Mouse (Mus musculus) heart, embryonic 14.5 days (tissue): ENCODE data around the gene Kif7. TPM values are rescaled to one million over a fixed set of nuclear protein-coding genes. Genes with fewer than 3 reads are reported as not detected.
A peak's percentile ranks its signal among the peaks of the same experiment; 100 is the strongest.

ENCODE experiments used
- ATAC-seq: fragments of 200-750 bp; cut with Nextera tagmentation; 2 replicates; pipeline ENCODE4 v1.8.0; 2017; ENCODE audit warnings: low read depth, moderate TSS enrichment; ENCODE audit not compliant: insufficient number of reproducible peaks, insufficient read depth, low FRiP score
- H3K27ac ChIP-seq, 2 experiments: fragments of 200-500 bp in 1 of 2; fragments of 300-500 bp in 1 of 2; sonication (generic) in 1 of 2; replicated peaks in 1 of 2; 2 replicates each; pipeline ENCODE4 v1.5.1; 2012 to 2014; ENCODE audit warnings: low read depth in 2 of 2, low read length in 2 of 2, control low read depth in 1 of 2, mild to moderate bottlenecking in 1 of 2, mixed read lengths in 1 of 2; ENCODE audit not compliant: control insufficient read depth in 1 of 2, insufficient read depth in 1 of 2
- H3K27me3 ChIP-seq: fragments of 300-500 bp; sonication (generic); 2 replicates; pipeline ENCODE4 v1.6.1; 2014; ENCODE audit warnings: mild to moderate bottlenecking, low read length, control low read depth; ENCODE audit not compliant: control insufficient read depth, insufficient read depth
- H3K36me3 ChIP-seq: fragments of 300-500 bp; sonication (generic); 2 replicates; pipeline ENCODE4 v1.6.1; 2014; ENCODE audit warnings: mild to moderate bottlenecking, control low read depth, low read length, mixed read lengths; ENCODE audit not compliant: control insufficient read depth, insufficient read depth
- H3K4me1 ChIP-seq, 2 experiments: fragments of 200-500 bp in 1 of 2; fragments of 300-500 bp in 1 of 2; sonication (generic) in 1 of 2; 2 replicates each; pipeline ENCODE4 v1.6.1; 2012 to 2014; ENCODE audit warnings: low read length in 2 of 2, control low read depth in 1 of 2, mixed read lengths in 1 of 2; ENCODE audit not compliant: control insufficient read depth in 2 of 2, insufficient read depth in 2 of 2
- H3K4me2 ChIP-seq: fragments of 300-500 bp; sonication (generic); 2 replicates; pipeline ENCODE4 v1.6.1; 2014; ENCODE audit warnings: mild to moderate bottlenecking, low read length
- H3K4me3 ChIP-seq, 2 experiments: fragments of 200-500 bp in 1 of 2; fragments of 300-500 bp in 1 of 2; sonication (generic) in 1 of 2; 2 replicates each; pipeline ENCODE4 v1.5.1; 2012 to 2014; ENCODE audit warnings: low read length in 2 of 2, mild to moderate bottlenecking in 2 of 2, control low read depth in 1 of 2, low read depth in 1 of 2, moderate library complexity in 1 of 2; ENCODE audit not compliant: control insufficient read depth in 1 of 2, insufficient read depth in 1 of 2
- H3K9ac ChIP-seq: fragments of 300-500 bp; sonication (generic); 2 replicates; pipeline ENCODE4 v1.6.1; 2014; ENCODE audit warnings: mild to moderate bottlenecking, low read length
- H3K9me3 ChIP-seq: fragments of 300-500 bp; sonication (generic); 2 replicates; pipeline ENCODE4 v1.6.1; 2016; ENCODE audit warnings: low read length, control low read depth; ENCODE audit not compliant: control insufficient read depth
- WGBS: fragments of 180-500 bp; shearing (Covaris S2); extraction: QIAGEN DNeasy Blood & Tissue Kit; methylation state at CpG from one replicate; pipeline ENCODE4 v1.1.7; 2014; 5-methylcytosine and 5-hydroxymethylcytosine counted together
- polyA plus RNA-seq: library from polyadenylated mRNA; unstranded; fragments of >200 nt; fragmentation: Nextera tagmentation; extraction: Ambion mirVana; gene quantifications from 2 replicates; pipeline ENCODE4 v1.2.1, GENCODE M21; 2014

The Kif7 gene
- polyA plus RNA-seq, 1 experiment from 2014 or later = 2.0 TPM

- WGBS = under 1% methylated on average over 47 of the region's 48 CpGs
Measured at GRCm38 (mm10) chr7:79721386-79721977, 6.0 kb upstream of the Kif7 start.

GRCm38 (mm10) chr7:79710831-79711230, 4.7 kb downstream of the Kif7 start:
- peaks cover 2 to 6% of the 10 kb centered on the region in 2 experiments; a peak in 1 of 4 replicates for H3K4me1 ChIP-seq
- no peak for ATAC-seq
- H3K4me3 ChIP-seq = no peak overlapping the region; a peak in 1 of 4 replicates
- H3K9ac ChIP-seq = peak overlapping the region; percentile 65
- peak overlapping the region; percentile 89 for H3K4me2 ChIP-seq
- no peak overlapping the region for H3K27ac ChIP-seq
- no peaks in the 10 kb centered on the region for H3K9me3 ChIP-seq
- peaks cover 34% of the 10 kb centered on the region for H3K36me3 ChIP-seq
- H3K27me3 ChIP-seq = peaks cover 18% of the 10 kb centered on the region
- 39% methylated on average over 17 of the region's 17 CpGs for WGBS

More at GRCm38 (mm10) chr7:79721386-79721977, 6.0 kb upstream of the Kif7 start:
- peak; percentile 62; the same call in 1 of the 2 replicates for ATAC-seq
- Histone ChIP-seq H3K36me3 (no peaks in the 10 kb centered on the region), H3K27me3 (peaks cover 7% of the 10 kb centered on the region), H3K9ac (peak overlapping the region; percentile 77), H3K27ac (0 out of 4 replicates have a peak overlapping the region, but pooled peaks of 1 of the 2 experiments have one; percentile 31), H3K9me3 (no peaks in the 10 kb centered on the region), H3K4me3 (peak overlapping the region; percentile 59 to 82), H3K4me2 (peak overlapping the region; percentile 81), H3K4me1 (peaks cover 0 to 2% of the 10 kb centered on the region in 2 experiments; a peak in 1 of 4 replicates)

- Histone ChIP-seq H3K4me1 (peaks cover 2 to 6% of the 10 kb centered on the region in 2 experiments; a peak in 1 of 4 replicates), H3K9ac (peak overlapping the region; percentile 65), H3K36me3 (peaks cover 38% of the 10 kb centered on the region), H3K4me2 (peak overlapping the region; percentile 89), H3K27me3 (peaks cover 18% of the 10 kb centered on the region), H3K27ac (no peak overlapping the region), H3K9me3 (no peaks in the 10 kb centered on the region), H3K4me3 (peak overlapping the region; percentile 48 to 49)
- WGBS = 1% methylated on average over 55 of the region's 55 CpGs
- ATAC-seq = peak; percentile 55; the same call in 1 of the 2 replicates
Measured at GRCm38 (mm10) chr7:79710130-79710607, 5.4 kb downstream of the Kif7 start.

GRCm38 (mm10) chr7:79705210-79705609, 10.3 kb downstream of the Kif7 start:
- no peaks in the 10 kb centered on the region for H3K9me3 ChIP-seq
- no peak overlapping the region for H3K9ac ChIP-seq
- H3K4me2 ChIP-seq = no peak overlapping the region
- peaks cover 0 to 4% of the 10 kb centered on the region in 2 experiments; a peak in 3 of 4 replicates for H3K4me1 ChIP-seq
- no peak overlapping the region for H3K27ac ChIP-seq
- ATAC-seq = no peak
- H3K27me3 ChIP-seq = peaks cover 4% of the 10 kb centered on the region; the same call in 1 of the 2 replicates
- 66% methylated on average over 5 of the region's 5 CpGs for WGBS
- no peak overlapping the region for H3K4me3 ChIP-seq
- H3K36me3 ChIP-seq = peaks cover 76% of the 10 kb centered on the region

GRCm38 (mm10) chr7:79702755-79703154, 12.8 kb downstream of the Kif7 start:
- Histone ChIP-seq H3K4me2 (peak overlapping the region; percentile 4; the same call in 1 of the 2 replicates), H3K36me3 (peaks cover 90% of the 10 kb centered on the region), H3K9ac (no peak overlapping the region), H3K4me3 (no peak overlapping the region), H3K9me3 (no peaks in the 10 kb centered on the region), H3K4me1 (peaks cover 0 to 4% of the 10 kb centered on the region in 2 experiments; a peak in 3 of 4 replicates), H3K27ac (no peak overlapping the region), H3K27me3 (no peaks in the 10 kb centered on the region)
- WGBS = 44% methylated on average over 16 of the region's 16 CpGs
- ATAC-seq = no peak

GRCm38 (mm10) chr7:79696495-79696894, 19.0 kb downstream of the Kif7 start:
- 78% methylated on average over 8 of the region's 8 CpGs for WGBS
- peaks cover 98% of the 10 kb centered on the region for H3K36me3 ChIP-seq
- H3K9ac ChIP-seq = no peak overlapping the region
- H3K27me3 ChIP-seq = no peaks in the 10 kb centered on the region
- no peak for ATAC-seq
- H3K4me1 ChIP-seq = no peaks in the 10 kb centered on the region
- H3K4me2 ChIP-seq = no peak overlapping the region
- H3K9me3 ChIP-seq = no peaks in the 10 kb centered on the region
- H3K4me3 ChIP-seq = no peak overlapping the region
- no peak overlapping the region for H3K27ac ChIP-seq

- Histone ChIP-seq H3K9ac (no peak overlapping the region), H3K4me2 (no peak overlapping the region), H3K4me3 (no peak overlapping the region), H3K9me3 (no peaks in the 10 kb centered on the region), H3K27ac (no peak overlapping the region), H3K27me3 (no peaks in the 10 kb centered on the region), H3K36me3 (peaks cover 96% of the 10 kb centered on the region), H3K4me1 (no peaks in the 10 kb centered on the region)
- ATAC-seq = no peak
- WGBS = 98% methylated on average over 2 of the region's 2 CpGs
Measured at GRCm38 (mm10) chr7:79680231-79680630, 35.3 kb downstream of the Kif7 start.
